Mouse (Mus musculus): ENCODE results near the gene Slc39a8.

Gene Slc39a8

DNA sequence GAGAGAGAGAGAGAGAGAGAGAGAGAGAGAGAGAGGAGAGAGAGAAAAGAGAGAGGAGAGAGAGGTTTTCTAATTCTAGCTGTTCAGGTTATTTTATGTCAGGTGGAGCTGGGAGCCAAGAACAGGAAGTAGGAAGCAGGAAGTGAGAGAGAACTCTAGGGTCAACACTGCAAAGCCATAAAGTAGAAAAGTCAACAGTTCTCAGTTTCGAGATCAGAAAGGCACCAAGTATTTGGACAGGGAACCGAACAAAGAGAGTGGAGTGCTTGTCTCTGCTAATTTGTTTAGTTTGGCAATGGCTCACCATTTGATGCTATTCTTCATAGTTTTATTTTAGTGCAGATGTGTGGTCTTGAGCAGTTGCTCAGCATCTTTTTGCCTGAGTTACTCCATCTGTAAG, 26.5 kb downstream of the Slc39a8 start:
- DNase-seq = no peak

DNA sequence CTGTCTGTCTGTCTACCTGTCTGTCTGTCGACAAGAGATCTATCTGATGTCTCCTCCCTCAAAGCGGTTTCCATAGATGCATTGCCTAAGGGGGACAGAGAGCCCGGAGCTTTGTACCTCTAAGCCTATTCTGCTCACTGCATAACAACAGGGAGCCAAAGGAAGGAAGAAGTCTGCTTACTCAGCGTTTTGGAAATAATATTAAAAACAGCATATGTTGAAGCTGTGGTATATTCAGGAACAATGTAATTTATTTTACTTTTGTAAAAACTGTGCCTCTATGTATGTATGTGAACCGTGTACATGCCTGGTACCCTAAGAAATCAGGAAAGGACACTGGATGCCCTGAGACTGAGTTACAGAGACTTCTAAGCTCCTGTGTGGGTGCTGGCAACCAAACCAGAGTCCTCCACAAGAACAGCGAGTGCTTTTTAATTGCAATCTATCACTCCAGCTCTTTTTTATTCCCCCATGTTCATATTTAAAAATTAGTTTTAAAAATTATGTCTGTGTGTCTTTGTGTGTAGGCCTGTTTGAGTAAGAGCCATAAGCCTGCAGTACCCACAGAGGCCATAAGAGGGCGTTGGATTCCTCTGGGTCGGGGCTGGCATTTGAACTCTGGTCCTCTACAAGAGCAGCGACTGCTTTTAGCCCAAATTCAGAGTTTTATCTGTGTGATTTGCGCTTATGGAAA, 28.7 kb downstream of the Slc39a8 start:
- DNase-seq = no peak

DNA sequence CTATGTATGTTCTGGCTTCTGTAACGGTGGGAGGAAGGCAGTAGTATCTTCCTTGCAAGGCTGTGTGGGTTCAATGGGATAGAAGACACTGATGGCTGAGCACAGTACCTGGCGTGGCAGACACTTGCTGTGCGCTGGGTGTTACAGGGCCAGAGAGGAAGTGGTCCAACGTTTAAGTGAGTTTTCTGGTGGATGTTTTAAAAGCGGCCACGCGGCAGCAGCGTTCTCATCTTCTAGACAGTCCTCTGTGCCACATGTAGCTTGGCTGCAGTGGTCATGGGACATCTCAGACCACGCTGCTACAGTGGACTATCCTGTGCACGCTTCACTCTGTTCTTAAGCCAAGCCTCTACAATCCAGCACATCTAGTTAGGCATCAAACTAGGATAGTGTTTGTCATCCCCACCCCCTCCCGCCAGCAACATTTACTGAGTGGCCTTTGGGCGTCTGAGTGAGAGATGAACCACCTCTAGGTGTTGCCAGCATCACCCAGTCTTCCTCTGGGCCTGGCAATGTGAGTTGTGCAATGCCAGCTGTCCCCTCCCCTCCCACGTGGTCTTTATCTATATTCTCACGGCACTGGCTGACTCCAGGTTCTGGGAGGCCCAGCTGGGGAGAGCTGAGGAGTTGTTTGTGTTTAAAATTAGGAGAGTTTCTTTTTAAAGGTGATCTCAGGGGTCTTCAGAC, 29.4 kb downstream of the Slc39a8 start:
- DNase-seq = no peak

DNA sequence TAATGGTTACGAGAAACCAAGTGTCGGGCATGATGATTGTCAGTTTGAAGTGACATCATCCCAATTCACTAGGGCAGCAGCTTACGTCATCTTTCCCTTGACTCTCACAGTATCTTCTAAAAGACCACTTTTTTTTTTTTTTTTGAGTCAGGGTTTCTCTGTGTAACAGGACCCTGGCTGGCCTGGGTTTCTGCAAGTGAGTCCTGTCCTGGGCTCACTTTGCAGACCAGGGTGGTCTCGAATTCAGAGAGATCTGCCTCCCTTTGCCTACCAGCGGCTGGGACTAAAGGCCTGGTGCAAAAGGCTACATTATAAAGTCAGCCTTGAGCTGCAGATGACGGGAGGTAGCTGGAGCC, 29.9 kb downstream of the Slc39a8 start:
- no peak for DNase-seq

DNA sequence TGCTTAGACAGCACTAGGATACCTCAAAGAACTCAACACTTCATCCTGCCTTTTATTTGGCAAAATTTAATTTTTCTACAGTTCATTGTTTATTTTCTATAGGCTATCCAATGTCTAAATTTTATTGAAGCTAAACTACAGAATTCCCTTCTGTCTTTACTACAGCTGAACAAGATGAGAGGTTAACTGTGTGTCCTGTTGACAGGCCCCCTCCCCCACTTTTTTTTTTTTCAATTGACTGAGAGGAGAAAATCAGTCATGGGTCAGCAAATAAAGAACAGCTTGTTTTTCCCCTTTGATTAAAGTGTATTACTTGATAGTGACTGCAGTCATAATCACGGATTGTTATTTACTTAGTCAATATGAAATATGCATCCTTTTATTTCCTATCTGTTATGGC, 31.2 kb downstream of the Slc39a8 start:
- no peak for DNase-seq

DNA sequence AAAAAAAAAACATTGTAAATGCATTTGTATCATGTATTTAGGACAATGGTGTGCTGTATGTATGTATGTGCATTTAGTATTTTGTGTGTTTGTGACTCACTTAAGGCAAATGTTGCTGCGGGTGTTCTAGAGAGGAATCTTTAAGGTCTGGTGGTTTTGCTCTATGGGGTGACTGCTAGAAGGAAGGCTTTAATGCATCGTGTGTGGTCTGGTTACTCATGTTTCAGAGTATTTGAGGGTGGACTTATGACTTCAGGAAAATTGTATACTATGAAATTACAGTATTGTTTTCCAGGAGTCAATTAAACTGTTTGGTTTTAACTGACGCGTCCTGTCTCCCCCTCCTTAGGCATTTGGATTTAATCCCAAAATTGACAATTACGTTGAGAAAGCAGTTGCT, 32.1 kb downstream of the Slc39a8 start:
- DNase-seq = no peak

DNA sequence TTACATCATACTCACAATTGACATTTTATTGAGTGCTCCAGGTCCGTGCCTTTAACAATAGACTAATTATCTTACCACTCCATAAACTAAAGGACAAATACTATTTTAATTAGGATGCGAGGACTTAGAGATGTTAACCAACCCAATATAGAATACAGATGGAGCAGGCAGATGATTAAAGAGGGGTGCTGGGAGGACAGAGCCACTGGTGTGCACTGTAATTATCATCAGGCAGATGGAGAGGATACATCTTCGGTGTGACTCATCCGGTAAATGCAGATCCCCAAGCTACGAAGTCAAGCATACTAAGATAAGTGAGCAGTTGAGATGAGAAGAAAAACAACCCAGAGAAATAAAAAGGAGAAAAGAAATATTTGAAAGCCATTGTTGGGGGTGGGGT, 34.4 kb downstream of the Slc39a8 start:
- no peak for DNase-seq

DNA sequence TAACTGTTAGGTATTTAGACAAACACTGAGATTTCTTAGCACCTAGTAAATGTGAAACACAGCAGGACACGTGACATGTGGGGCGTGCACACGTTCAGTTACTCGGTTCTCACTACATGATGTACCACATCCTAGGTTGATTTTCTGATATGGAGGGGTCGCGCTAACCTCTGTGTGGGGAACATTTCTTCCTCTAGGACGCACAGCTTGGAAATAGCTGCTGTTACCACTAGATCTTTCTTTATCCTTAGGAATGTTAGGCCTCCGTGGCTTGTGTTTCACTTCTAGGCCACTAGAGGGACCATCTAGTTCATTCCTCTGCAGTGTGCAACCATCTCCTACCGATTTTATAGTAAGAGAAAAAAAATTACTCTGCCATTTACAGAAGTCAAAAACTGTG, 37.7 kb downstream of the Slc39a8 start:
- no peak for DNase-seq

DNA sequence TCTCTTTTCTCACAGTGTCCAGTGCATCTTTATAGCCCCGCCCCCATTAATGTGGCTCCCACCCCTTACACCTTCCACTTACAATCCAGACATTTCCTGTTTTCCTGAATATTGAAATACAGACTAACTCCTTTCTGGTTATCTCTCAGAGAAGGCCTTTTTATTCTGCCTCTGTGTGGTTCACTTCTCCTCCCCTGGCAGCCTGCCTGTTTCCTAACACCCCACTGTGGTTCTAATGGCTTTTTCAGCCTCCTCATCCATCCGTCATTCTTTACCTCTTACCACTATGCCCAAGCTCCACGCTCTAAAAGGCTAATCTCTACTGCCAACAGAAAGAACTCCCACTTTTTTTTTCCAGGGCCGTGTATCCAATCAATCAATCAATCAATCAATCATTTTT, 44.0 kb downstream of the Slc39a8 start:
- no peak for DNase-seq

DNA sequence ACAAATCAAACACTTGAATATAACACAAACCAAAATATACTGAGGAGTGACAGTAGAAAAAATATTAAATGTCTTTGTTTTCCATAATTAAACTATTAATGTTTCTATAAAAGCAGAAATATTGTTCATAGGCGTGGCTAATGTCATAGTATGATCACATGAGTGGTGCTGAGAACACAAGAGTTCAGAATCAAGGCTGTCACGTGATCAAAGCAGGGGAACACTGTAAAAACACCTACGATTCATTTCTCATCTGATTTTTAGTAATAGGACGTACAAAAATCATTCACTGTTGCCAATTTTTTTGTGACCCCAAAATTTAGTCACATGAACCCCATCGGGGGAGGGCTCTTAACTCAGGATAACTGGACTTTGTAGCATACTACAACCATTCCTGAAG, 47.2 kb downstream of the Slc39a8 start:
- DNase-seq = no peak

DNA sequence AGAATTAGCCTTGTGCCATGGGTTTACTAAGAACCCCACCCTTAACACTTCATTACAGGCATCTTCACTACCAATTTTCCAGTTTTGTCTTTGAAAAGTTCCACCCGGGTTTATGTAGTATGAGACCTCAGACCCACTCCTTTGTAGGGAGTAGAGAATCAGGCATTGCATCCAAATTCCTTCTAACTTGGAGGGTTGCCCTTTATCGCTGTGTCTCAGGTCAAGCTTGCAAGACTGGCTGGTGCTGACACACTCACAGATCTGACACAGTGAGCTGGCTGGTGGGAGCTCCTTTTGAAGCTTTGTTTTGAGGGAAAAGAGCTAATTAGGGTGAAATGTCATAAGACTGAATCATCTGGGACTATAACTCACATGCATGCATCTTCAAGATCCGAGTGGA, 48.5 kb downstream of the Slc39a8 start:
- DNase-seq = no peak

DNA sequence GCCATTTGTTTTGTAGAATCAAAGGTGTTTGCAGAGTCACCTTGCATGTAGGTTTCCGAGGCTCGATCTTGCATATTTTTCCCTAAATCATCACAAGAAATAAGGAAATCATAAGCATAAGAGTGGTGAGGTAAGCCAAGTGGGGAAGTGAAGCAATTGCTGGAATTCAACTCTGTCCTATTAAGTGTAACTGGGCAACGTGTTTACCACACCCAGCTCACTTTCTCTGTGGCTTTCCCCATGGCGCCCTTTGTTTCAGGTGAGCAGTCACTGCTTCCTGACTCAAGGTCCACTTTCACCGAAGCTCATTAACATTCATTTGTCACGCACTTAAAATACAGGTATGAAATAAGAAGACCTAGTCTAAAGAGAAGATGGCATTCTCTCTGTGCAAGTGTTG, 53.0 kb downstream of the Slc39a8 start:
- DNase-seq = no peak

DNA sequence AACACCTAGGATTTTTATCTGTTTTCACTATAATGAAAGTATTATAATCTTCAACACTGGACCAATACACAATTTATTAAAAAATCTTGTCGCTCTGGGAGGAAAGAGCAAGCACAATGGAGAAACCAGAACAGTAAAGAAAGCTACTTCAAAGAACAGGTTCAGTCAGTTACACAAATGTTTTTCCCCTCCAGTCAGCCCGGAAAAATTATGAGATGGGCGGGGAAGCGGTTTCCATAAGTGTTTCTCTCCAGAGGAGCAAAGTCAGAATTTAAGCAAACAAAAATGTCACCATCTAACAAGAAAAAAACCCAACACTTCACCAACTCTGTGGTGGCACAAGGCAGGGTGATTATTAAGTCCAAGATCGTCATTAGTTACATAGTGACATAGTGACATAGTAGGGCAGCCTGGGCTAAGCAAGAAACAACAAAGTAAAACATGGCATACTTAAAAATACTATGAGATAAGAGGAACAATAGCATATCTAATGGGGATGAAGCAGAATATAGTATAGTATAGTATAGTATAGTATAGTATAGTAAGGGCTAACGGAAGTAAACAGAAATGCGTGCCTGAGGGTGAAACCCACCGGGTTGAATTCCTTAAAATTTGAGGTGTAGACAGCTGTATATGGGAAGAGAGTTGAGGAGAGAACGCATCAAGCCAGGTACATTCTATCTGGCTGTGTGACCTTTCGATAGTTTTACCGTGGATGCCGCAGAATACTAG, 61.0 kb downstream of the Slc39a8 start:
- DNase-seq = no peak

DNA sequence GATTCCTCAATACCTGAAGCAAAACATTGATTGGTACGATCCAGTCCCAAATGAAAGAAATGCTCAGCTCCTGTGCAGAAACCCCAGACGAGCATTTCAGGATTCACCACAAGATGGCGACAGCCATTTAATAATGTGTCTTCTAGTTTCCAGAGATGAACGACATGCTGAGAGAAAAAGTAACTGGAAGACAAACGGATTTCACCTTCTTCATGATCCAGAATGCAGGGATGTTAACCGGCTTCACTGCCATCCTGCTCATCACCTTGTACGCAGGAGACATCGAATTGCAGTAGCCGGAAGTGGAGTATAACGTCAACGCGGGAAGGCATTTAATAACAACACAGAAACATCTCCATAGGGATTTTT, 61.6 kb downstream of the Slc39a8 start:
- no peak for DNase-seq

DNA sequence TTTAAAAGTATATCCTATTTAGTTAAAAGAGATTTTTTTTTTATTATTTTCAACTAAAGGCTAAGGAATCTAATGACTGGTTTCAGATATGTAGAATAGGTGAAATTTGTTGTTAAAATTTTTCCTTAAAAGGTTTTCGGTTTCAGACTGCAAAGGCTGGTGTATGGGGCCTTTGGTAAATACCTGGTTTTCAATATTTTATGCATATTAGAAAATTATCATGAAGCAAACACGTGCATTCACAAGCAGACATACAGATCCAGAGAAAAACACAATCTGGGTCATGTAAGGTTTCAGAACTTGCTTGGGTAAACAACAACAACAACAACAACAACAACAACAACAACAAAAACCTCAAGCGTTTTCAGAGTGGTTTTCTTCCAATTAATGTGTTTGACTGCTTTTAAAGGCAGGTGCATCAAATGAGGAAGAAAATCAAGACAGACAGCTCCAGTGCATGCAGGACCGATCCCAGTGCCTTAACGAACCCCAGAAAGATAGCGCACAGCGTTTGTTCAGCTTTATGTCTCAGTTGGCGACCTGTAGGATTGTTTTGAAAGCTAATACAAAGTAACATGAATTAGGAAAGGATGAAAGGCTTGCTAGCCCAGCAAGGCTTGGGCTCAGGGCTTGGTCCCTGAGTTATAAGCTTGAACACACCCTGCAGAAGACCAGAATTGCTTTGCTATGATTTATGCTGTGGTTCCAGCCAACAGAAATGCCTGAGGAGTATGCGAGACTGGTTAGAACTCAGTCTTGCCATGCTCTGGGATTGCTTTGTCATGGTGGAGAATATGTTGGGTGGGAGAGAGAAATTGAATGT, 62.2 kb downstream of the Slc39a8 start:
- no peak for DNase-seq

DNA sequence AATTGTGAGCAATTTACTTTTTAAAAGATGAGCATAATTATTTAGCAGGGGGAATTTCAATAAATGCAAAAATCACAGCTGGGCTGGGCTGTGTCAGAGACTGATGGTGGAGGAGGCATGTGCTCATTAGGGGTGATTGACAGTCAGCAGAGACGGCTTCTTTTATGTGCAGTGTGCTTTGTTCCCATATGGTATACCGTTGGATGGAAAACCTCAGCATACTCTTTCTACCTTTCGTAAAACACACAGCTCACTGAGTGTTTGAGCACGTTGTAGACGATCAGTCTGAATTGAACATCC, 62.7 kb downstream of the Slc39a8 start:
- DNase-seq = no peak

DNA sequence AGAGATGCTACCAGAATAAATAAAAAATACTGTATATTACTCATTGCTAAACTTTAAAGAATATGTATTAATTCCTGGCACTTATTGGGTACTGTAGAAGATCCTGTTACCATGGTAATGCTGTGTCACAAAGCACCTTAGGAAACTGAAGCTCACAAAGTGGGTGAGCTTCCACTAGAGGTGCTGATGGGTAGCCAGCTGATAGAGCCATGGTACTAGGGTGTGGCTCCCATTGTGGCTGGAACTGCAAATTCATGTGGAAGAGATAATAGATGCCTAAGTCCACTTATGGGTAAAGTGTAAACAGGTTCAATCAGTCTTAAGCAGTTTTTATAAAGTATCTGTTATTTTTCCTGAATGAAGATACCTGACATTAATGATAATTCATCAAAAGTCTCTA, 64.3 kb downstream of the Slc39a8 start:
- no peak for DNase-seq

DNA sequence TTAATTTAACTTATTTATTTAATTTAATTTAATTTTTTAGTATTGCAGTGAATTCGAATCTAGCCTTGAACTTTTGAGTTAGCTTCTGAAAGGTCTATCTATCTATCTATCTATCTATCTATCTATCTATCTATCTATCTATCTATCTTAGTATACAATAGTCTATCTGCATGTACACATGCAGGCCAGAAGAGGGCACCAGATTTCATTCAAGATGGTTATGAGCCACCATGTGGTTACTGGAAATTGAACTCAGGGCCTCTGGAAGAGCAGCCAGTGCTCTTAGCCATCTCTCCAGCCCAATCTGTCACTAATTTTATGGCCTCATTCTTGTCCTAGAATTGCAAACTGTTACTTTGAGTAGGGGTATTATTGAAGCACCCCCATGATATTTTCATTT, 78.3 kb downstream of the Slc39a8 start:
- no peak for DNase-seq

DNA sequence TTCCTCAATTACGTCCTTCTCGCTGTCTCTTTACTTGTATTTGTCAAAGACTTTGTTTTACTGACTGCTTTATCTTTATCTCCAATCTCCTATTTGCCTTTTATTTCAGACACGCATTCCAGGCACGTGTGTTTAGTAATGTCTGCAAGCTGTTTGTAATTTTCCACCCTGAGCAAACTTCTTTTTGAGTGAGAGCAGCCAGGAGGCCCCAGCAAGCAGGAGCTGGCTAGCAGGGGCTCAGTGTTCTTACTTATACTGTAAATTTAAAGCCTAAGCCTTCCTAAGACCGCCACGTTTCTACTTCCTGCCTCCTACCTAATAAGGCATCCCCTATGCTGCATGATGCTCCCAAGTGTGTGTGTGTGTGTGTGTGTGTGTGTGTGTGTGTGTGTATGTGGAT, 79.8 kb downstream of the Slc39a8 start:
- no peak for DNase-seq

DNA sequence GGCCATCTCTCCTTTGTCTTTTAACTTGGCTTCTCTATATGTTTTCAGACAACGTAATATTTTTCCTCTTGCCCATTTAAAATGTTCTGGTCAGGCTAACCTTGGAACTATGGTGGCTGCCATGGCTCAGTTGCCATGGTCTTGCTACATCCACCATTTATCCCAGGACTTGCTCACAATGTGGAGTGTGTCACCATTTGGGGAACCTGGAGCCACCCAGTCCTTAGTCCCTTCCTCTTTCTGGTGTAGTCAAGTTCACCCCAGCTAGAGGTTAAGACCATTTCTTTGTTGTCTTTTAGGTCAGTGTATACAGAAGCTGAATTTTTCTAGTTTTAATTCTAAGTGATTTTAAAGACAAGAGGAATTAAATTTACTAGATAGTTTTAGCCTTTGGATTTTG, 80.7 kb downstream of the Slc39a8 start:
- no peak for DNase-seq

DNA sequence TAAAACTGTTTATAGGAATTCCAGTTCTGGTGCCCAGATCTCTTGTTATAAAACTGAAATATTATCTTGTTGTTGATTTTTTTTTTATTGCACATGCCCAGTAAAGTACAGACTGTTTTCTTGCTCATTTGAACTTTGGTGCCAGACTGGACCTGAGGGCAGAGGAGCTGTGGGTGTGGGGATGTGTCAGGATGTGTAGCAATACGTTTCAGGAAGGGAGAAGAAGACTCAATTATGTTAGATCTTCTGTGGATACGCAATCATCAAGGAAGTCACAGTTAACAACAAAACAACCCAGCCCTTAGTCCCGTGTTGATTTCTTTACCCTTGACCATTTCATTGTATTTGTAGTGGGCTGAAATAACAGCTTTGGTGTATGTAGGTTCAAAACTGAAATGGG, 81.9 kb downstream of the Slc39a8 start:
- DNase-seq = no peak

DNA sequence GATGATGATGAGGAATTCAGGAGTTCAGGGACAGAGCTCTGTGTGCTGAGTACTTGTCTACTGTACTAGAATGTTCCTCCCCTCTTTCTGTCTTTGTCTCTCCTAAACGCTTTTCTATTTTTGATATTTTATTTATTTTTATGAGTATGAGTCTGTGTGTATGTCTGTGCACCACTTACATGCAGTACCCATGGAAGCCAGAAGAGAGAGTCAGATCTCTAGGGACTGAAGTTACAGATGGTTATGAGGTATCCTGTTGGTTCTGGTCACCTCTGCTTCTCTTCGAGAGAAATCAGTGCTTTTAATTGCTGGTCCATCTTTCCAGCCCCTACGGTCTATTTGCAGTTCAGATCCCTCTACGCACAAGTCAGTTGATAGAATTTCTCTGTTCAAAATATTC, 90.9 kb downstream of the Slc39a8 start:
- no peak for DNase-seq

DNA sequence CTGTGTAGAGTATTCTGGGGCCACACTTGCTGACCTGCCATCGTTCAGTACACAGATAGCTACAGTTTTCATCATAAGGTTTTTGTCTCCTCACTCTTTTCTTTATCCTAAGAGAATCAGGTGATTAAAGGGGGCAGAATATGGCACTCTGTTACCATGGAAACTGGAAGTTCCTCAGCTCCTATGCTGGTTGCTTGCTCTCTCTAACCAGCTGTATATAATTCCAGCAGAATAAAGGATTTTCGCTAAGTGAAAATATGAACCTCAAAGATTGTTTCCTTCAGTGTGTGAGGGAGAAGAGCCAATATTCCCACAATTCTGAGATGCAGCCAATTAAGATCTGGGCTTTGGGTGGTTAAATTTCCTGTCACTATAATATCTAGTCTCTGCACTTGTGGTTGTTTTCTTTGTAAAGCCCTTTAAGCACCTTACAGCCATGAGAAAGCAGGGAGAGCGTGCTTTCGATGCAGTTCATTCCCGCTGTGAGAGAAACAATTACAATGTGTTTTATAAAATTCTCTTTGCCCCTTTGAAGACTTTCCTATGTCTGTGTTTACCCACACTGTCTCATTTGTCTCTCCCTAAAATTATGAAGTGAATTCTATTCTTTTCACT, 93.6 kb downstream of the Slc39a8 start:
- DNase-seq = no peak

All from thymus, adult 18-20 months (tissue).